Mouse (Mus musculus) heart, embryonic 15.5 days (tissue): ENCODE measurements around the gene Camta1. TPM values are rescaled to one million over a fixed set of nuclear protein-coding genes. Genes with fewer than 3 reads are reported as not detected.

Experiments
- ATAC-seq: fragments of 200-750 bp; cut with Nextera tagmentation; replicated peaks from 2 replicates; pipeline ENCODE4 v1.8.0; 2017; ENCODE audit warnings: low read depth, moderate TSS enrichment; ENCODE audit not compliant: insufficient number of reproducible peaks, insufficient read depth, low FRiP score
- H3K27ac ChIP-seq: fragments of 300-500 bp; sonication (generic); 2 replicates; pipeline ENCODE4 v1.5.1; 2015; ENCODE audit warnings: mild to moderate bottlenecking, inconsistent platforms
- H3K27me3 ChIP-seq: fragments of 300-500 bp; sonication (generic); 2 replicates; pipeline ENCODE4 v1.6.1; 2015; ENCODE audit warnings: inconsistent platforms
- H3K36me3 ChIP-seq: fragments of 300-500 bp; sonication (generic); 2 replicates; pipeline ENCODE4 v1.6.1; 2015; ENCODE audit warnings: mild to moderate bottlenecking, inconsistent platforms
- H3K4me1 ChIP-seq: fragments of 300-500 bp; sonication (generic); replicated peaks from 2 replicates; pipeline ENCODE4 v1.6.1; 2015; ENCODE audit warnings: inconsistent platforms
- H3K4me2 ChIP-seq: fragments of 300-500 bp; sonication (generic); 2 replicates; pipeline ENCODE4 v1.6.1; 2015; ENCODE audit warnings: inconsistent platforms, mild to moderate bottlenecking, moderate library complexity
- H3K4me3 ChIP-seq: fragments of 300-500 bp; sonication (generic); 2 replicates; pipeline ENCODE4 v1.5.1; 2015; ENCODE audit warnings: mild to moderate bottlenecking, inconsistent platforms
- H3K9ac ChIP-seq: fragments of 300-500 bp; sonication (generic); 2 replicates; pipeline ENCODE4 v1.6.1; 2015; ENCODE audit warnings: mild to moderate bottlenecking, inconsistent platforms
- H3K9me3 ChIP-seq: fragments of 300-500 bp; sonication (generic); replicated peaks from 2 replicates; pipeline ENCODE4 v1.6.1; 2016; ENCODE audit warnings: inconsistent platforms
- WGBS: fragments of 180-500 bp; shearing (Covaris S2); methylation state at CpG from one replicate; pipeline ENCODE4 v1.1.7; 2015; ENCODE audit warnings: mixed read lengths; 5-methylcytosine and 5-hydroxymethylcytosine counted together
- polyA plus RNA-seq: library from polyadenylated mRNA; unstranded; fragments of >200 nt; fragmentation: Nextera tagmentation; extraction: Ambion mirVana; gene quantifications from 2 replicates; pipeline ENCODE4 v1.2.1, GENCODE M21; 2015

Camta1 gene
- polyA plus RNA-seq, 1 experiment from 2014 or later: 165 TPM

DNA sequence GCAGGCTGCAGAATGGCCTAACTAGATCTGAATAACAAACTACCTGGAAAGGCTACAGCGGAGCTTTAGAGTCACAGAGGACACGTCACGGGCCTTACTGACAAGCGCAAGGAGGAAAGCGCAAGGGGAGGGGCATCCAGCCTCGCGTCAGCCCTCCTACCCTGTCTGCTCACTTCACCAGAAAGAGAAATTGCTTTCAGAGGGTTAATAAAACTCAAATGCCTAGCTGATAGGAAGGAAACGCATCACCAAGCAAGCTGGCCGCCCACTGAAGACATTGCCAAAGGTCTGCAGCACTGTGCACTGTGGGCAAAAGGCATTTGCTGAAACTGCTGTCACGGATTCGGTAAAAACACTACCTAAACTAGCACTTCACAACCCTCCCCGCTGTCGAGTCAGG, 961.2 kb downstream of the Camta1 start:
- Histone ChIP-seq H3K27me3 (no peaks in the 10 kb centered on the region), H3K4me1 (no peaks in the 10 kb centered on the region), H3K4me3 (no peak overlapping the region), H3K9me3 (no peaks in the 10 kb centered on the region), H3K4me2 (no peak overlapping the region), H3K27ac (no peak overlapping the region), H3K9ac (no peak overlapping the region), H3K36me3 (peaks cover 64% of the 10 kb centered on the region)
- ATAC-seq: no peak
- WGBS: 89% methylated on average over 13 of the region's 13 CpGs

DNA sequence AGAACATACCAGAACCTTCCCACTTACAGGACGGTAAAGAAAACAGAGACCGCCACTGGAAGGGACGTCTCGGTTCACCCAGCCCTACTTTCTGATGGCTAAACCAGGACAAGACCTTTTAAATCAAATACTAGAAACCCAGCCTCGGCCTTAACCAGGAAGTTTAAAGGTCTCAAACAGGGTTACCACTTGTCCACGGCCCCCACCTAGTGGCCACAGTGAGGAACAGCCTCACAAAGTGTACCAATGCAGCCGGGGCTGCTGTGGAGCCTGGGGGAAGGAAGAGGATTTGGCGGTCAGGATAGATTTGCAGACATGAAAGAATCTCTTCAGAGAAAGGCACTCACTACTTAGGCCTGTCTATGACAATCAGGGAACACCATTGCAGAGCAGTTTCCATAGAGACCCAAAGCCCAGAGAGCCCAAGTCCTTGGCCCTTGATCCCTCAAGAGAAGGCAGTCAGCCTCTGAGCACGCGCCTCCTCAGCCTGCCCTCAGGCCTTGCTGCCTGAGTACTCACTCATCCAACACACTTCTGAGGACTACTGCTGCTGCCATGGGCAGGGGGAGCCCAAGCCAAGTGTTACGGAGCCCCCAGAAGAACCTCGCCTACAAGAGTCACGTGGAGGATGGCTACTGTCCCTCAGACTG, 962.8 kb downstream of the Camta1 start:
- no peak overlapping the region for H3K4me2 ChIP-seq
- H3K27me3 ChIP-seq: no peaks in the 10 kb centered on the region
- H3K27ac ChIP-seq: no peak overlapping the region
- no peak for ATAC-seq
- H3K36me3 ChIP-seq: peaks cover 54% of the 10 kb centered on the region
- no peaks in the 10 kb centered on the region for H3K4me1 ChIP-seq
- 56% methylated on average over 13 of the region's 13 CpGs for WGBS
- no peaks in the 10 kb centered on the region for H3K9me3 ChIP-seq
- H3K9ac ChIP-seq: no peak overlapping the region
- no peak overlapping the region for H3K4me3 ChIP-seq

DNA sequence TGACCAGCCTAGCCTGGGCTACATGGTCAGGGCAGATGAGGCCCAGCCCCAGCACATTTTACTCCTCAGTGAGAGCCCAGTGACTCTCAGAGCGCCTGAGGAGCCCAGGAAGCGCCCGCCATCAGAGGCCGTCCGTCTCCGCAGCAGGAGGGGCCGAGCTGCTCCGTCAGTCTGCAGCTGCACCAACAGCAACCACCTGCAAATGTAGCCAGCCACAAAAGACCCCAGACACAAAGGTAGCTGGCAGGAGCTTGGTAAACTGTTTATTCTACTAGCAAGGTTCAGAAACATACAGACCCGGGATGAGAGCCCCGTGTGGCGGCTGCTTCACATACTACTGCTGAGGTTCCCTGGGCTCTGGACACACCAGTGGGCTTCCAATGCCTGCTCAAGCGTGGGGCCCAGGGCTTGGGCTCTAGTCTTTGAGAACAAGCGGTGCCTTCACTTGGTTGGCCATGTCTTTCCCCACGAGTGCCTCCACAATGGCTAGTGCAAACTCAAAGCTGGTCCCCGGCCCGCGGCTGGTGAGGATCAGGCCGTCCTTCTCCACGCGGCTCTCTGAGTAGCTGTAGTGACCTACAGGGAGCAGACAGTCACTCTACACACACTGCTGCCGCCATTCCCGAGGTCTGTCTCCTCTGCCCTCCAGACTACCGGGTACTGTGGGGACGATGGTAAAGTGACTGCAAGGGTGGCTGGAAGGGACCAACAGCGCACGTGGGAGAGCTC, 964.6 kb downstream of the Camta1 start:
- no peak overlapping the region; the same call in 1 of the 2 replicates for H3K27ac ChIP-seq

DNA sequence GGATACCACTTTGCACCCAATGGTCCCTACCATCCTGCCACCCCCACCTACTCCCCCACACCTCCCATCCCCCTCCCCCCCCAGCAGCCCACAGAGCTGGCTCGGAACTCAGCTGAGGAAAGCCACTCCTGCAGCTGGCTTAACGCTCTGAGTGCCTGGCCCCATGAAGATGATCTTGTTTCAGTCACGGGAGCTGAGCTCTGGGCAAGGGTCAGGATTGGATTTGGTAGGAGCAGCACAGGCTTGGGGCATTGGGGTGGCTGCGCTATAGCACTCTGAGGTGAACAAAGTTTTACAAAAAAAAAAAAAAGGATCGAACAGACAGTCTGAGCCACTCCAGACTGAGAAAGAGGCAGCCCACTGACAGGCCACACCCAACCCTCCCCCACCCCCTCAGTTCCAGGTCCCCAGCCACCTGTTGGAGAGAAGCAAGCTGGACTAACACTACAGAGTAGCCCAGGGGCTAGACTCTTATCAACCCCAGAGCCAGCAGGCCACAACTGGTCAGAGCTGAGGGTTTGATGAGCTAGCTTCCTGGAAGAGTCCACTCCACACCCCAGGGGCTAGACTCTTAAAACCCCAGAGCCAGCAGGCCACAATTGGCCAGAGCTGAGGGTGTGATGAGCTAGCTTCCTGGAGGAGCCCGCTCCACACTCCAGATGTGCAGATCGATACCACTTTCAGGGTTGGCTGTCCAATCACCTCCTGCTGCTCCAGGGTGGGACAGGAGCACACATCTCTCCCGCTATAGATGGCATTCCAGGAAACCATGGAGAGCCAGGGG, 966.8 kb downstream of the Camta1 start:
- no peaks in the 10 kb centered on the region for H3K4me1 ChIP-seq
- 54% methylated on average over 8 of the region's 8 CpGs for WGBS
- ATAC-seq: no peak
- H3K27ac ChIP-seq: no peak overlapping the region
- H3K27me3 ChIP-seq: no peaks in the 10 kb centered on the region; the same call in 1 of the 2 replicates
- peaks cover 23% of the 10 kb centered on the region for H3K36me3 ChIP-seq
- H3K9ac ChIP-seq: no peak overlapping the region
- no peak overlapping the region for H3K4me3 ChIP-seq
- H3K4me2 ChIP-seq: no peak overlapping the region
- H3K9me3 ChIP-seq: no peaks in the 10 kb centered on the region

More for the DNA sequence above, 964.6 kb downstream of the Camta1 start:
- Histone ChIP-seq H3K4me1 (no peaks in the 10 kb centered on the region), H3K4me2 (no peak overlapping the region), H3K36me3 (peaks cover 36% of the 10 kb centered on the region), H3K9ac (no peak overlapping the region), H3K9me3 (no peaks in the 10 kb centered on the region), H3K4me3 (no peak overlapping the region), H3K27me3 (no peaks in the 10 kb centered on the region)
- 89% methylated on average over 26 of the region's 26 CpGs for WGBS
- ATAC-seq: no peak

DNA sequence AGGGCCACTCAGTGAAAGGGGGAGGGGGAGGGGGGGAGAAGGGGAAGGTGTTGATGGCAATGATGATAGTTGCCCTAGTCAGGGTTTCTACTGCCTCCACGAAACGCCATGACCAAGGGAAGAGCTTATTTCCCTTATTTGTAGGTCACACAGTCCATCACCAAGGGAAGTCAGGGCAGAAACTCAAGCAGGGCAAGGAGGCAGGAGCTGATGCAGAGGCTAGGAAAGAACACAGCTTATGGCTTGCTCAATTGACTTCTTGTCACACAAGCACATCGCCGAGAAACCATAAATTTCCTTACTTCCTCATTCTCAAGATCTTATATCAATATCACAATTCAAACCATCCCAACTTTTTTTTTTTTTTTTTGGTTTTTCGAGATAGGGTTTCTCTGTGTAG, 970.4 kb downstream of the Camta1 start:
- ATAC-seq: no peak
- 60% methylated on average over 5 of the region's 5 CpGs for WGBS
- no peak overlapping the region for H3K27ac ChIP-seq
- no peaks in the 10 kb centered on the region for H3K36me3 ChIP-seq
- no peaks in the 10 kb centered on the region; the same call in 1 of the 2 replicates for H3K27me3 ChIP-seq
- peaks cover 5% of the 10 kb centered on the region; the same call in 1 of the 2 replicates for H3K4me1 ChIP-seq
- H3K9me3 ChIP-seq: no peaks in the 10 kb centered on the region
- H3K9ac ChIP-seq: no peak overlapping the region
- no peak overlapping the region for H3K4me2 ChIP-seq
- H3K4me3 ChIP-seq: no peak overlapping the region

DNA sequence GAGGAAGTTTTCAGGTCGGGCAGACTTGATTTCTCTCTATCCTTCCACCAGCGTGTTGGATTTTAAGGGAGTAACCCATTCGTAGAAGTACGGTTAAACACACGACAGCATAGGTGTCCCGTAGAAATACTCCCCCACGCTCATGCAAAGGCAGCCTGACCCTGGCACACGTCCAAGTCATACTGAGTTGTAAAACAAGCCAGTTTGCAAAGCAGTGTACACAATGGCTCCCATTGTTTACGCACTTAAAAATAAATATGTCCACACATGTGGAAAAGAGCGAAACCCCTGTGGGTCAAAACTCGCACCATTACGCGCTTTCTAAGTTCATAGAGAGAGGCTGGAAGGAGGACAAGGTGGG, 971.7 kb downstream of the Camta1 start:
- no peaks in the 10 kb centered on the region for H3K9me3 ChIP-seq
- no peaks in the 10 kb centered on the region; the same call in 1 of the 2 replicates for H3K27me3 ChIP-seq
- H3K4me3 ChIP-seq: no peak overlapping the region
- no peaks in the 10 kb centered on the region for H3K36me3 ChIP-seq
- WGBS: 49% methylated on average over 13 of the region's 13 CpGs
- peaks cover 5% of the 10 kb centered on the region; the same call in 1 of the 2 replicates for H3K4me1 ChIP-seq
- no peak overlapping the region for H3K9ac ChIP-seq
- no peak overlapping the region; the same call in 1 of the 2 replicates for H3K27ac ChIP-seq
- peak overlapping the region; percentile 38; the same call in 1 of the 2 replicates for H3K4me2 ChIP-seq
- ATAC-seq: no peak

DNA sequence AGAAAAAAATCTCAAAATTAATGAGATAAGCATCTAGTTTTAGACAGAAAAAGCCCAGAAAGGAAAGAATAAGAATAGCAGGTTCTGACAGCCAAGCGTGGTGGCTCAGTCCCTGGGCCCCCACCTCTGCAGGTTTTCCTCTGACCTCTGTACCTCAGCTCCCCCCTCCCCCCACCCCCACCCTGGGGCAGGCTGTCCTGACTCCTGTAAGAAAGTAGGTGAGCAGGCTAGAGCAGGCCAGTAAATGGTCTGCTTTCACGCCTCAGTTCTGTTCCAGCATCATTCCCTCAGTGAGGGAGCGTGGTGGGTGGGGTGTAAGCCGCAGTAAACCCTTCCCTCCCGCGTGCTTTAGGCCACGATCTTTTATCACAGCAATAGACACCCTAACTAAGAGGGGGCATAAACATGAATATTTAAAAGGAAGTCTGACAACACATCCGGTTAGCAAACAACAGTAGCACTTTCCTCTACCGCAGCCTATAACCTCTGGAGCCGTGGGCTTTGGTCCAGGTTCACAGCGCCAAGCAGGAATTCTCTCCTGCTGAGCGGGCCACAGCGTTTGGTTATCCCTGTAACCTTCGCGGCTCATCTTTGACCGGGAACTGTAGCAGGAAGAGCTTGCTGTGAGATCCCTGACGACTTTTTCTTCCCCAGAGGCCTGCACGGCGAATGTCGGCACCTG, 972.3 kb downstream of the Camta1 start:
- Histone ChIP-seq H3K36me3 (no peaks in the 10 kb centered on the region), H3K9me3 (no peaks in the 10 kb centered on the region), H3K4me2 (peak overlapping the region; percentile 38; the same call in 1 of the 2 replicates), H3K4me3 (no peak overlapping the region), H3K27me3 (no peaks in the 10 kb centered on the region; the same call in 1 of the 2 replicates), H3K9ac (no peak overlapping the region), H3K27ac (no peak overlapping the region; the same call in 1 of the 2 replicates), H3K4me1 (peaks cover 5% of the 10 kb centered on the region; the same call in 1 of the 2 replicates)
- no peak for ATAC-seq
- whole genome bisulfite sequencing: 39% methylated on average over 20 of the region's 20 CpGs

DNA sequence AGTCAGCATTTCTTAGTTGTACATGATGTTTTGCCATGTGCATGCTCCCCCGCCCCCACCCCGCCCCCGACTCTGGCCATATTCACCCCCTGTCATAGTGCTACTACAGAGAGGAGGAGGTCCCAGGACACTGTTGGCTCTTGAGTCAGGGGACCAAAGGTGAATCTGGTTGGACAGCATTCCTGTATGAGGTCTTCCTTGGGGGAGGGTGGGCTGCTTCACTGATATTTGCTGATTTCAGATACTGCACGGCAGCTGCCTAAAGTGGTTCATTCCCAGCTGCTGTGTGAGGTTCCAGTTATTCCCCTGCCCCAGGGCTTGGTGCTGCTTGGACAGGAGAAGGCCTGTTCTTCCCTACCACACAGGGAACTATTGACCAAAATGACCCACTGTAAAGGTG, 973.2 kb downstream of the Camta1 start:
- Histone ChIP-seq H3K36me3 (no peaks in the 10 kb centered on the region), H3K27ac (no peak overlapping the region), H3K4me3 (no peak overlapping the region), H3K4me2 (no peak overlapping the region), H3K9me3 (no peaks in the 10 kb centered on the region), H3K27me3 (no peaks in the 10 kb centered on the region; the same call in 1 of the 2 replicates), H3K9ac (no peak overlapping the region), H3K4me1 (peaks cover 5% of the 10 kb centered on the region; the same call in 1 of the 2 replicates)
- 73% methylated on average over 4 of the region's 4 CpGs for WGBS
- no peak for ATAC-seq

DNA sequence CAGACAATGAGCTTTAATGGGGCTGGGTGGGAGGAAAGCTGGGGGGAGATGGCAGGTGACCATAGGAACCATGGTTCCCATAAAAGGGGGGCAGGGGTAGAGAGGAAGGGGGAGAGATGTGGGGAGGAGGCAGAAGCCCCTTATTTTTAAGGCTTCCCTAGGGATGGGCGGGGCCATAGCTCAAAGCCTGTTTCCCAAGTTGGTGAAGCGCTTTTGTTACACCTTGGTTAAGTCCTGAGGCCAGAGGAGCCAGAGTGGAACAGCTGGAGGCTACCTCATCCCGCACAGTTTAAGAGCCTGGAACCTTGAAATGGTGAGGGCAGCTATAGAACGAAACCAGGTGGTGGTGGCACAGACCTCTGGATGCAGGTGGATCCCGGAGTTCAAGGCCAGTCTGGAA, 973.8 kb downstream of the Camta1 start:
- 72% methylated on average over 5 of the region's 5 CpGs for WGBS
- Histone ChIP-seq H3K4me2 (no peak overlapping the region), H3K4me3 (no peak overlapping the region), H3K4me1 (peaks cover 5% of the 10 kb centered on the region; the same call in 1 of the 2 replicates), H3K27me3 (no peaks in the 10 kb centered on the region; the same call in 1 of the 2 replicates), H3K9ac (no peak overlapping the region), H3K36me3 (no peaks in the 10 kb centered on the region), H3K27ac (no peak overlapping the region), H3K9me3 (no peaks in the 10 kb centered on the region)
- no peak for ATAC-seq

DNA sequence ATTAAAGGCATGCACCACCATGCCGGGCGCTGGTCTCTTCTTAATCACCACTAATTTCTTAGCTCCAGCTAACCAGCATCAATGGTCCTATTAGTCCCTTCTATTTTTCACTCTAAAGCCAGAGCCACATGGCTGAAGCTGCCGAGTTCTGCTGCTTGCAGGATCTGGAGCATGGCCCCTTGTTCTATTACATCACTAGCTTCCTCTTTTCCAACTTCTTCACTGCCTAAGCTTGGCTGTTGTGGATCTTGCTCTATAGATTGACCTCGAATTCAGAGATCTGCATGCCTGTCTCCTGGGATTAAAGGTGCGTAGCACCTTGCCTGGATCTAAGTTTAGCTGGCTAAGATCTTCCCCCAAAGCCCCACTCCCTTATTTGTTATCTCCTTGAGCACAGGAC, 979.0 kb downstream of the Camta1 start:
- H3K36me3 ChIP-seq: no peaks in the 10 kb centered on the region
- 82% methylated on average over 5 of the region's 5 CpGs for WGBS
- no peaks in the 10 kb centered on the region for H3K4me1 ChIP-seq
- no peak overlapping the region for H3K4me2 ChIP-seq
- H3K4me3 ChIP-seq: no peak overlapping the region
- no peak for ATAC-seq
- peaks cover 8% of the 10 kb centered on the region; the same call in 1 of the 2 replicates for H3K9me3 ChIP-seq
- no peaks in the 10 kb centered on the region for H3K27me3 ChIP-seq
- H3K27ac ChIP-seq: no peak overlapping the region
- no peak overlapping the region for H3K9ac ChIP-seq

DNA sequence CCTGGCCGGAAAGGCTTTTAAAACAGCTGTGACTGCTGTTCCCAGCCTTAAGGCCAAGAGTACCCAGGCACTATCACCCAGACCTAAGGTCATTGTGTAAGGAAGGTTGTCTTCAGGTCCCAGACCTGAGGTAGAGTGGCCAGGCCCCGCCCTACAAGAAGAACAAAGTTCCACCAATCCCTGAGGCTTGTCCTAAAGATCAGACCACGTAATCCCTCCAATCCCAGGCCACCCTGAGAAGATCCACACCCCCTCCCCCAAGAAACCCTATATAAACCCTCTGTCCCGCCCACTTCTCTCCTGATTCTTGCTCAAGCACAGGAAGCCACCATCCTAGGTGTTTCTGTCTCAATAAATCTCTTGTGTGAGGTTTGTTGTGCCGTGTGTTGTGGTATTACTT, 981.3 kb downstream of the Camta1 start:
- H3K4me3 ChIP-seq: no peak overlapping the region
- WGBS: 82% methylated on average over 5 of the region's 5 CpGs
- no peak for ATAC-seq
- H3K4me2 ChIP-seq: no peak overlapping the region
- H3K27me3 ChIP-seq: no peaks in the 10 kb centered on the region
- no peaks in the 10 kb centered on the region for H3K36me3 ChIP-seq
- no peak overlapping the region for H3K9ac ChIP-seq
- H3K9me3 ChIP-seq: peaks cover 8% of the 10 kb centered on the region; the same call in 1 of the 2 replicates
- H3K4me1 ChIP-seq: no peaks in the 10 kb centered on the region
- H3K27ac ChIP-seq: no peak overlapping the region
